Mouse (Mus musculus) heart, embryonic 13.5 days (tissue): ENCODE results near the gene Ints3. TPM values are rescaled to one million over a fixed set of nuclear protein-coding genes. Genes with fewer than 3 reads are reported as not detected.
A peak's percentile ranks its signal among the peaks of the same experiment; 100 is the strongest.

Source experiments
- ATAC-seq: fragments of 200-750 bp; cut with Nextera tagmentation; 2 replicates; pipeline ENCODE4 v1.8.0; 2017; ENCODE audit warnings: moderate TSS enrichment; ENCODE audit not compliant: insufficient number of reproducible peaks, low FRiP score, low TSS enrichment; ENCODE audit errors: extremely low read depth
- H3K27ac ChIP-seq: fragments of 300-500 bp; sonication (generic); replicated peaks from 2 replicates; pipeline ENCODE4 v1.5.1; 2015; ENCODE audit warnings: moderate library complexity, mild to moderate bottlenecking, inconsistent platforms
- H3K27me3 ChIP-seq: fragments of 300-500 bp; sonication (generic); replicated peaks from 2 replicates; pipeline ENCODE4 v1.6.1; 2015; ENCODE audit warnings: mild to moderate bottlenecking, inconsistent platforms
- H3K36me3 ChIP-seq: fragments of 300-500 bp; sonication (generic); 2 replicates; pipeline ENCODE4 v1.6.1; 2015; ENCODE audit warnings: mild to moderate bottlenecking, inconsistent platforms
- H3K4me1 ChIP-seq: fragments of 300-500 bp; sonication (generic); 2 replicates; pipeline ENCODE4 v1.6.1; 2015; ENCODE audit warnings: inconsistent platforms
- H3K4me2 ChIP-seq: fragments of 300-500 bp; sonication (generic); 2 replicates; pipeline ENCODE4 v1.6.1; 2015; ENCODE audit warnings: inconsistent platforms, mild to moderate bottlenecking, moderate library complexity
- H3K4me3 ChIP-seq: fragments of 300-500 bp; sonication (generic); 2 replicates; pipeline ENCODE4 v1.5.1; 2015; ENCODE audit warnings: moderate library complexity, mild to moderate bottlenecking, inconsistent platforms
- H3K9ac ChIP-seq: fragments of 300-500 bp; sonication (generic); 2 replicates; pipeline ENCODE4 v1.6.1; 2015; ENCODE audit warnings: inconsistent platforms, mild to moderate bottlenecking, moderate library complexity
- H3K9me3 ChIP-seq: fragments of 300-500 bp; sonication (generic); 2 replicates; pipeline ENCODE4 v1.6.1; 2016; ENCODE audit warnings: inconsistent platforms
- WGBS: fragments of 180-500 bp; shearing (Covaris S2); methylation state at CpG from one replicate; pipeline ENCODE4 v1.1.7; 2015; ENCODE audit warnings: mixed read lengths; 5-methylcytosine and 5-hydroxymethylcytosine counted together
- polyA plus RNA-seq: library from polyadenylated mRNA; unstranded; fragments of >200 nt; fragmentation: Nextera tagmentation; extraction: Ambion mirVana; gene quantifications from 2 replicates; pipeline ENCODE4 v1.2.1, GENCODE M21; 2015

Ints3 gene
- polyA plus RNA-seq, 1 experiment from 2014 or later = 19.8 TPM

- H3K36me3 ChIP-seq = peaks cover 58% of the 10 kb centered on the region
- H3K4me1 ChIP-seq = peaks cover 34% of the 10 kb centered on the region
- ATAC-seq = peak; percentile 38; the same call in 1 of the 2 replicates
- H3K4me3 ChIP-seq = peak within 1 kb of the TSS; percentile 68
- H3K4me2 ChIP-seq = peak within 1 kb of the TSS; percentile 97
- H3K9ac ChIP-seq = peak within 1 kb of the TSS; percentile 86
- no peaks in the 10 kb centered on the region for H3K27me3 ChIP-seq
- peak within 1 kb of the TSS; percentile 83 for H3K27ac ChIP-seq
- 2% methylated on average over 55 of the region's 55 CpGs for whole genome bisulfite sequencing
- H3K9me3 ChIP-seq = no peaks in the 10 kb centered on the region
These were observed 43.6 kb downstream of the Ints3 start, which contains the start of gene Slc27a3 for GRCm38 (mm10) chr3:90389511-90390490. Gene Slc27a3 (minus strand): TSS chr3:90389938.

- Histone ChIP-seq H3K9me3 (no peaks in the 10 kb centered on the region), H3K4me3 (peak overlapping the region; percentile 68), H3K36me3 (peaks cover 53% of the 10 kb centered on the region), H3K4me1 (peaks cover 34% of the 10 kb centered on the region), H3K4me2 (peak overlapping the region; percentile 97), H3K27ac (peak overlapping the region; percentile 83), H3K9ac (peak overlapping the region; percentile 86), H3K27me3 (no peaks in the 10 kb centered on the region)
- WGBS = 4% methylated on average over 53 of the region's 53 CpGs
- peak; percentile 24; the same call in 1 of the 2 replicates for ATAC-seq
These were observed 44.5 kb downstream of the Ints3 start for GRCm38 (mm10) chr3:90388726-90389510.

- ATAC-seq = no peak
- H3K4me2 ChIP-seq = peak overlapping the region; percentile 97
- WGBS = 81% methylated on average over 4 of the region's 4 CpGs
- peaks cover 34% of the 10 kb centered on the region for H3K4me1 ChIP-seq
- peak overlapping the region; percentile 68 for H3K4me3 ChIP-seq
- H3K9ac ChIP-seq = peak overlapping the region; percentile 86; the same call in 1 of the 2 replicates
- no peaks in the 10 kb centered on the region for H3K9me3 ChIP-seq
- H3K27me3 ChIP-seq = no peaks in the 10 kb centered on the region
- peaks cover 46% of the 10 kb centered on the region for H3K36me3 ChIP-seq
- no peak overlapping the region for H3K27ac ChIP-seq
These were observed 45.2 kb downstream of the Ints3 start for GRCm38 (mm10) chr3:90388192-90388591.

GRCm38 (mm10) chr3:90387483-90387882, 45.9 kb downstream of the Ints3 start:
- Histone ChIP-seq H3K4me3 (no peak overlapping the region), H3K36me3 (peaks cover 39% of the 10 kb centered on the region), H3K27ac (no peak overlapping the region), H3K9me3 (no peaks in the 10 kb centered on the region), H3K9ac (peak overlapping the region; percentile 19), H3K4me2 (peak overlapping the region; percentile 97), H3K4me1 (peaks cover 34% of the 10 kb centered on the region), H3K27me3 (no peaks in the 10 kb centered on the region)
- ATAC-seq = no peak
- WGBS = 44% methylated on average over 11 of the region's 11 CpGs

- Histone ChIP-seq H3K36me3 (peaks cover 32% of the 10 kb centered on the region), H3K9ac (no peak overlapping the region; the same call in 1 of the 2 replicates), H3K4me2 (no peak overlapping the region), H3K27ac (no peak overlapping the region), H3K4me1 (peaks cover 34% of the 10 kb centered on the region), H3K4me3 (no peak overlapping the region), H3K27me3 (no peaks in the 10 kb centered on the region), H3K9me3 (no peaks in the 10 kb centered on the region)
- no peak for ATAC-seq
- WGBS = 86% methylated on average over 10 of the region's 10 CpGs
These were observed 46.6 kb downstream of the Ints3 start for GRCm38 (mm10) chr3:90386817-90387216.

GRCm38 (mm10) chr3:90384851-90385375, 48.5 kb downstream of the Ints3 start:
- Histone ChIP-seq H3K4me1 (peaks cover 23% of the 10 kb centered on the region), H3K9me3 (no peaks in the 10 kb centered on the region), H3K36me3 (peaks cover 19% of the 10 kb centered on the region), H3K27me3 (no peaks in the 10 kb centered on the region), H3K27ac (no peak overlapping the region), H3K4me3 (no peak overlapping the region), H3K4me2 (no peak overlapping the region), H3K9ac (no peak overlapping the region)
- WGBS = 65% methylated on average over 7 of the region's 7 CpGs
- ATAC-seq = no peak

GRCm38 (mm10) chr3:90383690-90384089, 49.7 kb downstream of the Ints3 start:
- H3K9me3 ChIP-seq = no peaks in the 10 kb centered on the region
- H3K36me3 ChIP-seq = peaks cover 19% of the 10 kb centered on the region
- H3K4me1 ChIP-seq = peaks cover 17% of the 10 kb centered on the region
- no peak overlapping the region for H3K4me3 ChIP-seq
- 87% methylated on average over 4 of the region's 4 CpGs for WGBS
- H3K27ac ChIP-seq = no peak overlapping the region
- no peak for ATAC-seq
- no peak overlapping the region for H3K4me2 ChIP-seq
- H3K9ac ChIP-seq = no peak overlapping the region
- no peaks in the 10 kb centered on the region for H3K27me3 ChIP-seq

GRCm38 (mm10) chr3:90381727-90382126, 51.7 kb downstream of the Ints3 start:
- Histone ChIP-seq H3K27me3 (no peaks in the 10 kb centered on the region), H3K36me3 (peaks cover 19% of the 10 kb centered on the region), H3K27ac (no peak overlapping the region), H3K4me2 (no peak overlapping the region), H3K4me3 (no peak overlapping the region), H3K4me1 (no peaks in the 10 kb centered on the region; the same call in 1 of the 2 replicates), H3K9me3 (no peaks in the 10 kb centered on the region), H3K9ac (no peak overlapping the region)
- no peak for ATAC-seq
- 57% methylated on average over 11 of the region's 11 CpGs for WGBS

GRCm38 (mm10) chr3:90378496-90378895, 54.9 kb downstream of the Ints3 start:
- ATAC-seq = no peak
- no peaks in the 10 kb centered on the region for H3K9me3 ChIP-seq

GRCm38 (mm10) chr3:90376247-90376585, 57.2 kb downstream of the Ints3 start:
- ATAC-seq = no peak
- Histone ChIP-seq H3K27me3 (no peaks in the 10 kb centered on the region; the same call in 1 of the 2 replicates), H3K9ac (no peak overlapping the region), H3K4me3 (no peak overlapping the region), H3K4me2 (no peak overlapping the region), H3K4me1 (peaks cover 8% of the 10 kb centered on the region; the same call in 1 of the 2 replicates), H3K9me3 (no peaks in the 10 kb centered on the region), H3K27ac (no peak overlapping the region), H3K36me3 (no peaks in the 10 kb centered on the region)
- 82% methylated on average over 1 of the region's 1 CpGs for WGBS

More at GRCm38 (mm10) chr3:90378496-90378895, 54.9 kb downstream of the Ints3 start:
- Histone ChIP-seq H3K36me3 (no peaks in the 10 kb centered on the region), H3K4me3 (no peak overlapping the region), H3K4me1 (peaks cover 8% of the 10 kb centered on the region), H3K27ac (no peak overlapping the region), H3K9ac (no peak overlapping the region), H3K27me3 (no peaks in the 10 kb centered on the region), H3K4me2 (no peak overlapping the region)
- WGBS = 74% methylated on average over 5 of the region's 5 CpGs
